Mouse (Mus musculus) liver, embryonic 11.5 days (tissue): ENCODE results near the gene Wdr74. TPM values are rescaled to one million over a fixed set of nuclear protein-coding genes. Genes with fewer than 3 reads are reported as not detected.
A peak's percentile ranks its signal among the peaks of the same experiment; 100 is the strongest.

Source experiments
- ATAC-seq: fragments of 200-750 bp; cut with Nextera tagmentation; replicated peaks from 2 replicates; pipeline ENCODE4 v1.8.0; 2017; ENCODE audit warnings: moderate number of reproducible peaks, mild to moderate bottlenecking, moderate TSS enrichment, moderate library complexity; ENCODE audit not compliant: low FRiP score
- DNase-seq: peaks from one replicate; pipeline ENCODE4 v3.0.0-alpha.2; 2017; ENCODE audit warnings: low spot score
- H3K27ac ChIP-seq: fragments of 300-500 bp; sonication (generic); 2 replicates; pipeline ENCODE4 v1.5.1; 2014; ENCODE audit warnings: mild to moderate bottlenecking, low read depth, low read length, control low read depth
- H3K27me3 ChIP-seq: fragments of 300-500 bp; sonication (generic); replicated peaks from 2 replicates; pipeline ENCODE4 v1.6.1; 2014; ENCODE audit warnings: low read length, mixed read lengths; ENCODE audit not compliant: control insufficient read depth, insufficient read depth
- H3K36me3 ChIP-seq: fragments of 300-500 bp; sonication (generic); 2 replicates; pipeline ENCODE4 v1.6.1; 2014; ENCODE audit warnings: mild to moderate bottlenecking, low read length, moderate library complexity, mixed read lengths; ENCODE audit not compliant: control insufficient read depth, insufficient read depth
- H3K4me1 ChIP-seq: fragments of 300-500 bp; sonication (generic); replicated peaks from 2 replicates; pipeline ENCODE4 v1.6.1; 2014; ENCODE audit warnings: low read length, mixed read lengths; ENCODE audit not compliant: control insufficient read depth, insufficient read depth
- H3K4me2 ChIP-seq: fragments of 300-500 bp; sonication (generic); 2 replicates; pipeline ENCODE4 v1.6.1; 2014; ENCODE audit warnings: mild to moderate bottlenecking, control low read depth, moderate library complexity
- H3K4me3 ChIP-seq: fragments of 300-500 bp; sonication (generic); 2 replicates; pipeline ENCODE4 v1.5.1; 2014; ENCODE audit warnings: low read depth, low read length, control low read depth
- H3K9ac ChIP-seq: fragments of 300-500 bp; sonication (generic); 2 replicates; pipeline ENCODE4 v1.6.1; 2014; ENCODE audit warnings: low read depth, low read length, control low read depth
- H3K9me3 ChIP-seq: fragments of 300-500 bp; sonication (generic); 2 replicates; pipeline ENCODE4 v1.6.1; 2016; ENCODE audit warnings: low read length, inconsistent platforms, mixed read lengths; ENCODE audit not compliant: control insufficient read depth
- WGBS: fragments of 180-500 bp; shearing (Covaris S2); extraction: QIAGEN DNeasy Blood & Tissue Kit; methylation state at CpG from one replicate; pipeline ENCODE4 v1.1.7; 2014; 5-methylcytosine and 5-hydroxymethylcytosine counted together
- polyA plus RNA-seq: library from polyadenylated mRNA; unstranded; fragments of >200 nt; fragmentation: Nextera tagmentation; extraction: Ambion mirVana; gene quantifications from 2 replicates; pipeline ENCODE4 v1.2.1, GENCODE M21; 2014

Wdr74 gene
- polyA plus RNA-seq, 1 experiment from 2014 or later: 143 TPM

DNA sequence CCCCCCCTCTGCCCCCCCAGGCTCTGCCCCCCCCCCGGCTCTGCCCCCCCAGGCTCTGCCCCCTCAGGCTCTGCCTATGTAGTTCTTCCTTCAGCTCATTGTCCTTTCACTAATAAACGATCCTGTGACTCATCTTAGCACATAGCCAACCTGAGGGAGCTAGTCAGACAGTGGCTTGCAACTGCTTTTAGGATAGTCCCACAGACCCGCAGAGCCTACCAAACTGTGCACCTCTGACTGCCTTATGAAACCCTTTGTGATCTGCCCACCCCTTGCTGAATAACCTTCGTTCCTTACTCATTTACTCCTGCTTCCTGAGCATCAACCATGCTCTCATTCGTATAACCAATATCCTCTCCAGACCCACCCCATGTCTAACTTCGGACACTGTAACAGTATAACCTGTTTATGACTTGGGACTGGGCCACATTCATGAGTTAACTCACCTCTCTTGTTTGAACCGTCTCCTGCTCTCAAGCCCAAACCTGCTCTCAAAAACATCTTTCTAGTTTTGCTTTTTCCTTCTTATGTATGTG lies 29.4 kb upstream of the Wdr74 start:
- Histone ChIP-seq H3K9ac (no peak overlapping the region), H3K4me2 (no peak overlapping the region), H3K36me3 (peaks cover 38% of the 10 kb centered on the region), H3K4me1 (peaks cover 27% of the 10 kb centered on the region; the same call in 1 of the 2 replicates), H3K4me3 (no peak overlapping the region), H3K27me3 (no peaks in the 10 kb centered on the region), H3K27ac (peak overlapping the region; percentile 53; the same call in 1 of the 2 replicates), H3K9me3 (no peaks in the 10 kb centered on the region)
- peak; percentile 23 for ATAC-seq
- no peak for DNase-seq
- 77% methylated on average over 7 of the region's 7 CpGs for WGBS

DNA sequence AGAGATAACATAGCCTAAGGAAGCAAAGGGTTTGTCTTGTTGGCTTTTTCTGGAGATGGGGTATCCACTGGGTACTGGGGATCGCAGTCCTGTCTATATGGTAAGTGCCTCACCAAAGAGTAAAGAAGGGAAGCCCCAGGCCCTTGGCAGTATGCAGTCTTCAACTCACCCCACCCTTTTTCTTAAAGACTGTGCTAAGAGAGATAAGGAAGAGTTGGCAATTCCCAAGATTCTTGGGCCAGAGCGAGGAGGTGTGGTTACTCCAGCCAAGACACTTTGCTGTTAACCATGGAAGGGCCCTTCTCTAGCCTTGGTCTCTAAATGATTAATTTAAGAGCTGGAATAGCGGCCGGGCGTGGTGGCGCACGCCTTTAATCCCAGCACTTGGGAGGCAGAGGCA lies 28.7 kb upstream of the Wdr74 start:
- Histone ChIP-seq H3K36me3 (peaks cover 43% of the 10 kb centered on the region), H3K4me3 (no peak overlapping the region), H3K9ac (no peak overlapping the region), H3K27ac (peak overlapping the region; percentile 53; the same call in 1 of the 2 replicates), H3K27me3 (no peaks in the 10 kb centered on the region), H3K4me1 (peaks cover 31% of the 10 kb centered on the region; the same call in 1 of the 2 replicates), H3K4me2 (no peak overlapping the region; the same call in 1 of the 2 replicates), H3K9me3 (no peaks in the 10 kb centered on the region)
- no peak for DNase-seq
- WGBS: 88% methylated on average over 7 of the region's 7 CpGs
- ATAC-seq: peak; percentile 63

DNA sequence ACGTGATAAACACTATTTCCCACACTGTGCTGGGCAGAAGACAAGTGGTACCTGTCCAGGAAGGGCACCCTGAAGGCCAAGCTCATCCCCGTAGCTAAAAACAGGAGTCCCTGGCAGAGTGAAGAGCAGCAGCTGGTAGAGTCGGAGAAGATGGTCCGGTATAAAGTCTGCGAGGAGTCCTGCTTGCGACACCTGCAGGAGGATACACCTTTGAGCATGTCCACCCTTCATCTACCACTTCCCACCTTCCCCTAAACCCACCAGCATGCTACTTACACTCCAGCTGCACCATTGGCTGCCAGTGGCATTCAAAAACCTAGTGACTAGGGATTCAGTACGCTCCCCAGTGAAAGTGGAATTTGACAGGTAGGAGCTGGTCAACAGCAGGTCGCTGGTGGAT lies 26.7 kb upstream of the Wdr74 start:
- 89% methylated on average over 8 of the region's 8 CpGs for WGBS
- Histone ChIP-seq H3K9me3 (no peaks in the 10 kb centered on the region), H3K4me3 (no peak overlapping the region), H3K36me3 (peaks cover 43% of the 10 kb centered on the region), H3K4me2 (0 out of 2 replicates have a peak overlapping the region, but pooled peaks have one; percentile 3), H3K4me1 (peaks cover 31% of the 10 kb centered on the region; the same call in 1 of the 2 replicates), H3K27me3 (no peaks in the 10 kb centered on the region), H3K27ac (no peak overlapping the region), H3K9ac (no peak overlapping the region)
- ATAC-seq (no peak), DNase-seq (no peak)

DNA sequence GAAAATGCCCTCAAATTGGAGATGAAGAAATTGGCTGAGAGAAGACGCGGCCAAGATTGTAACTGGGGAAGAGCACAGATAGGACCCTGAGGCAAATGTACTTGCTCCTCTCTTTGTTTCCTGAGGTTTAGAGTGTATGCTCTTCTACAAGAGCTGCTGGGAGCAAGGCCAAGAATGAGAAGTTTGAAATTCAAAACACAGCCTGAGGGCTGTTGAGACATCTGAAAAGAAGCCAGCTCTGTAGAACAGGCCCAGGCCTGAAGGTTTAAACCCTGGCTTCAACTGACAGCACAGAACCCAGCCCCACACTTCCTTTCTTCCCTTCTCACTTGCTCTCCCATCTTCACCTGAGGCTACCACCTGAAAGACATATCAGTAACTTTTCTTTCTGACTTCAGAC lies 25.6 kb upstream of the Wdr74 start:
- H3K27ac ChIP-seq: no peak overlapping the region
- H3K4me1 ChIP-seq: peaks cover 40% of the 10 kb centered on the region
- ATAC-seq: no peak
- 97% methylated on average over 2 of the region's 2 CpGs for WGBS
- H3K27me3 ChIP-seq: no peaks in the 10 kb centered on the region
- no peak overlapping the region for H3K9ac ChIP-seq
- H3K4me2 ChIP-seq: peak overlapping the region; percentile 82
- no peak for DNase-seq
- H3K9me3 ChIP-seq: no peaks in the 10 kb centered on the region
- no peak overlapping the region for H3K4me3 ChIP-seq
- H3K36me3 ChIP-seq: peaks cover 43% of the 10 kb centered on the region

DNA sequence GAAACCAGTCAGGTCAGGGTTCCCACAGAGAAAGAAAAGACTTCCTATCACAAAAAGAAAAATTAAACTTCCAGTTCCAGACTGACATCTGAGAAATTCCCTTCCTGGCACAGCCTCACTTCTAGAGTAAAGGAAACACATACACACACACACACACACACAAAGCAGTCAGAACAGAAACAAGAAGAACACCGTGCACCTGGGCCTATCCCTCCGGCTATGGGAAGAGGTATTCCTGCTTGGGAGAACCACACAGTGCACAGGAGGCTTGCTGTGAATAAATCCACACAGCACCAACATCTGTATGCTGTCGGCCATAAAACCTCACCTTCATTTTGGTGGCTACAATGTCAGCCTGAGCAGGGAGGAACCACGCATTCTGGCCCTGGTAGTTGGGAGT lies 24.1 kb upstream of the Wdr74 start:
- ATAC-seq (no peak), DNase-seq (no peak)
- Histone ChIP-seq H3K27ac (no peak overlapping the region), H3K4me1 (peaks cover 54% of the 10 kb centered on the region), H3K27me3 (no peaks in the 10 kb centered on the region), H3K4me2 (peak overlapping the region; percentile 82), H3K36me3 (peaks cover 43% of the 10 kb centered on the region), H3K4me3 (peak overlapping the region; percentile 87), H3K9me3 (no peaks in the 10 kb centered on the region), H3K9ac (peak overlapping the region; percentile 98)
- WGBS: 81% methylated on average over 4 of the region's 4 CpGs

DNA sequence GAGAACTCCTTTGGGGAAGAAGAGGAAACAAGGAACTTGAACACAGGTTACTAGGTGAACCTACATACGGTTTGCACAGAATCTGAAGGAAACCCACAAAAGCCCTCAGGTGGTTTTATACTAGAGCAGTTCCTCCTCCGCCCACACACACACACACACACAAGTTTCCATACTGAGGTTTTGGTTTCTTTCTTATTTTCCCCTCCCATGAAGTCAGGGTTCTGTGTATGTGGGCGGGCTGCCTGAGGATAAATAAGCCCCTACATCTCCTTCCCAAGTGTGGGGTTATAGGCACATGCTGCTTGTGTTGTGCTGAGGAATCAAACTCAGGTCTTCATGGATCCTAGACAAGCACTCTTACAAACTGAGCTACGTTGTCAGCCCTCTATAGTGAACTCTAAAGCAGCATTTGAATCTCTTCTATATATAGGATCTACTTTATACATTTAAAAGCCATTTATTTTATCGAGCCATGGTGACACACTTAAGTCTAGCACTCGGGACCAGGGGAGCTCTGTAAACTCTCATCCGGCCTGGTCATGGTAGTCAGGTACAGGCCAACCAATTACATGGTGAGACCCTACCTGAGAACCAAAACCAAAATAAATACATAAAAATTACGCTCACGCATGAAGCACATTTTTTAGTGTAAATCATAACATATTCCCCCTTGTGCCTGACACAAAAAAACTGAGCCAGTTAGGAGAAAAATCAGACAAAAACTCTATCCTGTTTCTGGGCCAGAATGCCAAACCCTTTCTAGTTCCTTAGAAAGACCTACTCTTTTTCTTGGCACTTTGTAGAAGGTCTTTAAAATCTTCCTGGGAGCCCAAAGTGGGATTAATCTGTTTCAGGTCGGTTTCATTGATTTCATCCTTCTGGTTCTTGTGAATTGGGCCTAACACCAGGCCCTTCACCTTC lies 23.4 kb upstream of the Wdr74 start:
- peak overlapping the region; percentile 82 for H3K4me2 ChIP-seq
- peaks cover 38% of the 10 kb centered on the region for H3K36me3 ChIP-seq
- peak overlapping the region; percentile 90 for H3K27ac ChIP-seq
- DNase-seq (no peak), ATAC-seq (no peak)
- peak overlapping the region; percentile 87 for H3K4me3 ChIP-seq
- WGBS: 37% methylated on average over 10 of the region's 10 CpGs
- no peaks in the 10 kb centered on the region for H3K9me3 ChIP-seq
- H3K9ac ChIP-seq: peak overlapping the region; percentile 98
- peaks cover 52% of the 10 kb centered on the region for H3K4me1 ChIP-seq
- H3K27me3 ChIP-seq: no peaks in the 10 kb centered on the region

DNA sequence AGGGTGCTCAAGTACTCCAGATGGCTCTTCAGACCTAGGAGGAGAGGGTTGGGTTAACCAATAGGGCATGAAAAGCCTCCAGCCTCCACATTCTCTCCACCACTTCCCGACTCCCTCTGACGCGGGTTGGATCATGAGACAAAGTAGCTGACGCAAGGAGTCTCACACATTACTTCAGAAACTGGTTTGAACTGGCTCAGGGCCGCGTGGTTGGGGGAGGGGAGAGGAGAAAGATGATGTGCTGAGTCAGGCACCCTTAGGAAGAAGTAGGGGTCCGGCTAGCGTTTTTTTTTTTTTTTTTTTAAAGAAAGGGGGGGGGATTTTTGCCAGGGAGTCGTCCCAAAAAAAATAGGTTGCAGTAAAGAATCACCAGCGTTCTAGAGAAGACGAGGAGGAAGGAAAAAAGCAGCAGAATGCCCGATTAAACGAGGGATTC lies 22.7 kb upstream of the Wdr74 start:
- ATAC-seq (peak; percentile 38), DNase-seq (peak; percentile 85)
- WGBS: 0% methylated on average over 13 of the region's 13 CpGs
- Histone ChIP-seq H3K9ac (peak overlapping the region; percentile 98), H3K27me3 (no peaks in the 10 kb centered on the region), H3K4me2 (peak overlapping the region; percentile 82), H3K4me1 (peaks cover 48% of the 10 kb centered on the region), H3K27ac (peak overlapping the region; percentile 90), H3K9me3 (no peaks in the 10 kb centered on the region), H3K4me3 (peak overlapping the region; percentile 87), H3K36me3 (peaks cover 33% of the 10 kb centered on the region)

DNA sequence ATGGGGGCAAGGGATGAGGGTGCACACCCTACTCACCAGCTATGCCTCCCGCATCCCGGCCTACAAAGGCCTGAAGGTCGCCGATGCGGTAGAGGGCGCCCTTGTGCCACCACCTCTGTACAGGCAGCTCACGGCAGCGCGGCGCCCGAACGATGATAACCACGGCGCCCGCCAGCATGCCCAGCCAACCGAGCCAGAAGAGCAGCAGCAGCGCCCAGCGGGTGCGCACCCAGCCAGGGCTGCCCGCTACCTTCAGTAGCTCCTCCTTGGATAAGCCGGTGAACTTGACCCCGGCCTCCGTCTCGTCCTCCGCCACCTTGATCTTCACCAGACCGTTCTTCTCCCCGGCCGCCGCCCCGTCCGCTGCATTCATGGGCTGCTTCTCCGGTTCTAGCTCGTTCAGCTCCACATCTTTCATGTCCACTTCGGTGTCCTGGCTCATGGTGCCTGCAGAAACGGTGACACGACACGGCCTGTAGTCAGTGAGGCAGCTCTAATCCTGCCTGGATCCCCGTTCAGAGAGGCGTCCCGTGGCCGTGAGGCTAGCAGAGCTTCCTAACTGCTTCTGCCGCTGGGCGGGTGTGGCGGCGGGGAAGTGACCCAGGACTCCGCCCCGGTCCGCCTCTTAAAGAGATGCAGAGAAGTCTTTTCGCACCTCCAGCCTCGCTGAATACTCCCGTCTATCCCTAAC lies 22.2 kb upstream of the Wdr74 start:
- Histone ChIP-seq H3K9me3 (no peaks in the 10 kb centered on the region), H3K36me3 (peaks cover 27% of the 10 kb centered on the region), H3K4me3 (peak overlapping the region; percentile 87), H3K4me1 (peaks cover 48% of the 10 kb centered on the region), H3K9ac (peak overlapping the region; percentile 98), H3K27ac (peak overlapping the region; percentile 90), H3K27me3 (no peaks in the 10 kb centered on the region), H3K4me2 (peak overlapping the region; percentile 82)
- peak; percentile 88 for DNase-seq
- ATAC-seq: peak; percentile 84
- WGBS: under 1% methylated on average over 51 of the region's 51 CpGs
